Mouse (Mus musculus) layer of hippocampus, adult 11-12 months (tissue): Measurements from ENCODE around the gene Slc38a2.

Source experiments
- DNase-seq: peaks from one replicate; pipeline ENCODE4 v3.0.0; 2022; ENCODE audit warnings: low spot score

Gene Slc38a2

DNA sequence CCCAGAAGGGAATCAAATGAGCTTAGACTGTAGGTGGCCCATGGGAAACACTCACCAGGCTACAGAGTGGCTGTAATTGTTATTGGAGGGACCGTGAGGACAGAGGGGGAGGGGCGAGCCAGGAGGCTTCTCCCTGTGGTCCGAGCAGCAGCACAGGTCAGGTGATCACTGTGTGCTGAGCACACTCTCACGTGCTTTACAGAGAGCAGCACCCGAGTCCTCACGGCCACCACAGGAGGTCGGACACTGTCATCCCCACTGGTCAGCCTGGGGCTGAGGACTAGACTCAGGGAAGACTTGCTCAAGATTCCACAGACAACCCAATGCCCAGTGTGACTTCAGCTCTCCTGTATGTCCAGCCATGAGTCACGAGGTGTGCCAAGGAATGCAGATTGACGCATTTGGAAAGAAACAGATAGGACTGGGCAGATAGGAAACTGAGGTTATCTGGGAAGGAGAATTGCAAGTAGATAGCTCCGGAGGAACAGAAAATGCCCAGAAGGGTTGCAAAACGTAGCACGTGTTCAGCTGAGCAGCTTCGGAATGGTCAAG is 38.9 kb downstream of the Slc38a2 start:
- no peak for DNase-seq

GRCm38 (mm10) chr15:96658275-96658602 is 41.3 kb downstream of the Slc38a2 start:
- no peak for DNase-seq

DNA sequence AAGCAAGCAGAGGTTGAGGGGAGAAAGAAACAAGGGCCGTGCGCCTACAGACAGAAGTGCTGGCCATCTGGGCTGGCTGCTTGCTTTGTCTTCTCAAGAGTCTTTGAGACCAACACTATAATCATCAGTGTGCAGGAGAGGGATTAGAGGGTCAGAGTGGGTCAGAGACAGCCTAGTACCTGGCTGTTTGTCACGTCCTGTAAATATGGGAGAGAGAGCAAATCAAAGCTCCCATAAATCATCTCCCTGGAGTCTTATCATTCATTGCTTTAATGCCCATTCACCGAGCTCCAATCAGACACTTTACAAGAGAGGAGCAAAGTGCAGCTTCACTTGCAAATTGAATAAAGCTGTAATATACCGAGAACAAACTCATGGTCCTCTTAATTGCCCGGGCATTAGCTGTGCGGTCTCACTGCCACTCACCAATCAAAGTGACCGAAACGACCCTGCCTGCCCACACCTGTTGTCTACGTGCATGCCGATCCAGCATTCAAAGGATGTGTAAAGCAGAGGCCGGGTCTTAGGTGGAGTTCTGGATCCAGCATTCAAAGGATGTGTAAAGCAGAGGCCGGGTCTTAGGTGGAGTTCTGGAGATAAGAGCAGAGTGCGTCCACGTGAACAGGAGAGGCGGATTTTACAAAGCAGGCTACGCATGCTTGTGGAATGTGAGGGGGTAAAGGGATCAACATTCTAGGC is 41.8 kb downstream of the Slc38a2 start:
- no peak for DNase-seq

GRCm38 (mm10) chr15:96655514-96655913 is 44.0 kb downstream of the Slc38a2 start:
- DNase-seq: no peak

- DNase-seq: no peak
Observed at GRCm38 (mm10) chr15:96654714-96655113, 44.8 kb downstream of the Slc38a2 start.

DNA sequence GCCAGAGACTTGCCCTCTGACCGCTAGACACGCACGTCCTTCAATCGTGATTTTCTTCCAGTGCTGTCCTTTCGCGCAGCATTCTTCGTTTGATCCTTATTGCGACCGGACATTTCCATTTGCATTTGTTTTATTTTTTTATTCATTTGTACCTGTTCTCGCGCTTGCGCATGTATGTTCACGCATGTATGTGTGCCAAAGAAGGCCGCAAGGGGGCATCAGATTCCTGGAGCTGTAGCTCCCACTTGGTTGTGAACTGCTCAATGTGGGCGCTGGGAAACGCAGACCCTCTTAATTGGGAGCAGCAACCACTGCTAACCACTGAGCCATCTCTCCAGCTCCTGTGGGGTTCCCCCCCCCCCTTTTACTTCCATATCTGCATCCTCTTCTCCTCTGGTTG is 46.5 kb downstream of the Slc38a2 start:
- no peak for DNase-seq

DNA sequence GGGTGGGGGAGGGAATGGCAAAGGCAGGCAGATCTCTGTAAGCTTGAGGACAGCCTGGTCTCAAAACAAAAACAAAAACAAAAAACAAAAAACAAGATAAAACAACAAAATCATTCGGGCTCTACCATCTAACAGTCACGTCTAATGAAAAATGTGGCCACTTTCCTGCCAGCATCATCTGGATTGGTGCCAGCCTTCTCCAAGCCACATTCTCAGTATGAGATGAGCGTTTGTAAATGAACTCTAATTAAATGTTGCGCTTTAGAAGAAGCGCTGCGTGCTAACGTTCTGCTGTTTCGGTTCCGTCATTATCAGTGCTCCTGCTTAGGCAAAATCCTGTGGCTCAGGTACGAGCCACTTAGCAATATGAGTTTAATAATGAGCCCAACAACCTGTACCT is 47.0 kb downstream of the Slc38a2 start:
- DNase-seq: no peak

DNA sequence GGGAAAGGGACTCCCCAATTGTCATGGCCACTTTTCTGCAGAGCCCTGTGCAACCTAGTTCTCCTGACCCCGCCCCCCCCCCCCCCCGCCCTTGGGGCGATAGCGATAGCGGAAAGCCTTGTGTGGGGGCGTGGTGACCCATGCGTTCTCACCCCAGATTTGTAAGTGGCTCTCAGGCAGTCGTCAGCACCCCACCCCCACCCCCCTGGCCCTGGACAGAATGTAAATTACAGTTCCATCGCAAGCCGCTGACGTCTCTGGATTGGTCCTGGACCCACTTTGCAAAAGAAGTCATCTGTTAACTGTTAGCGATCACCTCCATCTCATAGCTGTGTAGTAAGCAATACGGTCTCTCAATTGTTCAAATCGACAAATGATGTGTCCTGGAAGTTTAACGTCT is 52.2 kb downstream of the Slc38a2 start:
- no peak for DNase-seq

DNA sequence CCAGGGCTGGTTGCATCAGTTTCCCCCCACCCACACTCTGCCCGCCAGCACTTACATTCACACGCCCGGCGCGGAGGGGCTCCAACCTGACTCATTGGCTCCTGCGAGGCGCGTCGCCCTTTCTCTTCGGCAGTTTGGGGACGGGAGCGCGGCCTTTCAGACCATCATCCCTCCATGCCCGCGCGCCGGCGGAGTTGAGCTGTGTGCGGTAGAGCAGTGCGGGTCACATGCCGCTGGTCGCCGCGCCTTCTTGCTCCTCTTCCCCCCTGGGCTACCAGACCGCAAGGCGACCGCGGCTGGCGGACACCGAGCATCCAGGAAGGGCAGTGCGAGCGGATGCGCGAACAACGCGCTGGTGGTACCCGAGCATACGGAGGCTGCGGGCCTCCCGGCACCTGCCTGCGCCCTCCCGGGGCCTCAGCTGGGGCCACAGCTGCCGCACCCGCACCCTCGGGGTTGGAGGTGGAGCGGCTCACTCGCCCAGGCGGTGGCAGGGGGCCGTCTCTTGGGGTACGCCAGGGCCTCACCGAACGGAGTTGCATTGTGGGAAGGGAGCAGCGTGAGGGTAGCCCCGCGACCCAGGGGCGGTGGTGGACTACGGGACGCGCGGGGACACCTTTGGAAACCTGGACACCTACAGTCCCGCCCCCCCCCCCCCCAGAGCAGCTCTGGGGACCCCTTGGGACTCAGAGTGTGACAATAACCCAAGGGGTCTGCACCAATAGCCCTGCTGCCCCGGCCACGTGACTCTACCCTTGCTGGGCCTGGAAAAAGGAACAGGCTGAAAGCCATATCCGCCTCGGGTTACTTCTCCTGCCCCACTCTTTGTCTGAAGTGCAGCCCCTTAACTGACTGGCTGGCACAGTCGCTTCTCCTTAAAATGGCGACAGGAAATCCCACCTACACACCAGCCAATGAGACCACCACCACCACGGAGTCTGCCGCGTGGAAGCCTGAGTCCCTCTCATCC is 56.8 kb downstream of the Slc38a2 start, which contains the start of gene Slc38a1:
TSS of gene Slc38a1 (minus strand) at position 478 of the 970 bp plus-strand sequence.
- peak; percentile 48 for DNase-seq

GRCm38 (mm10) chr15:96641821-96642435 is 57.6 kb downstream of the Slc38a2 start:
- DNase-seq: peak; percentile 21

DNA sequence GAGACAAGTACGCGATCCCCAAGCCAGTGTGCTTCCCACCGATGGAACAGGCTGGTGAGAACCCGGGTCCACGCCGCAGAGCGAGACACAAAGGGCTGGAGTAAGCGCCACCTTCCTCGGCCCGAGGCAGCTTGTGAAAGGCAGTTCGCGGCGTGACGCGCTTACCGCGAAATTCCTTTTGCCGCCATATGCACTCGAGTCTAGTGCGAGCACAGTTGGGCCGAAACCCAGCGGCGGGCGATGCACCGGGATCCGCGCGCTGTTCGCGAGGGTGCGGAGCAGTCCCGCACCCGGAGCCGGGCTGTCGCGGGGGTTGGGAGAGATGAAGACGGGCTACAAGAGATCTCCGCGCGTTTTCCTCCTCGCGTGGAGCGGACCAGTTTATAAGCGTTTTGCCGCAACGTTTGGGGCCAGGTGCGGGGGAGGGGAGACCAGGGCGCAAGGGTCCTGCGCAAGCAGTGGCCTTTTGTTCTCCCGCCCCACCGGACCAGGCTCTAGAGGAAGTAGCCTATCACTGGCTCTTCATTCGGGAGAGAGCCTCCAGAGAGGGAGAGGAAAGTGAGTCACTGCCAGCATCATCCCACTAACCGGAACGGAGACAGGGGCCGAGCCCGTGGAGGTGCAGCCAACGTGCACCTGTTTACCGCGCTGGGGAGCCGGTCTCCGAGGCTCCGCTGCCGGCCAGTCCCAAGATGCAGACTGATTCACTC is 58.3 kb downstream of the Slc38a2 start:
- peak; percentile 67 for DNase-seq

GRCm38 (mm10) chr15:96640291-96640985 is 59.1 kb downstream of the Slc38a2 start:
- no peak for DNase-seq

DNA sequence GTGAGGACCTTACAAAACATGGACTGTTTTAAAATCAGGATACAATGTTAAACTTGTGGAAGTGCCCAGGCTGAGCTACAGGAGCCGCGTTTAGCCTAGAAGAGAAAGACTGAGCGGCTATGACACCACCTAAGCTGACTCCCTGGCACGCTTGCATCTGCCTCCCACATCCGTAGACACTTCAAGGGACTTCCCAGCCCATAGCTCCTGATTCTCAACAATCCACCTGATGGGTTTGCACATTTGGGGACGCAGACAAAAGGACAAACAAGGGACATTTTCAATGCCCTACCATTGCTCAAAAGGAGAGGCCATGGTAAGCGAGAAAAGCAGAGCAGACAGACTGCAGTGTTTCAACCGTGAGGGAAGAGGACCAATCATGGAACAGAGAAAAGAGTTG is 59.9 kb downstream of the Slc38a2 start:
- DNase-seq: no peak

GRCm38 (mm10) chr15:96638656-96639055 is 60.9 kb downstream of the Slc38a2 start:
- no peak for DNase-seq

DNA sequence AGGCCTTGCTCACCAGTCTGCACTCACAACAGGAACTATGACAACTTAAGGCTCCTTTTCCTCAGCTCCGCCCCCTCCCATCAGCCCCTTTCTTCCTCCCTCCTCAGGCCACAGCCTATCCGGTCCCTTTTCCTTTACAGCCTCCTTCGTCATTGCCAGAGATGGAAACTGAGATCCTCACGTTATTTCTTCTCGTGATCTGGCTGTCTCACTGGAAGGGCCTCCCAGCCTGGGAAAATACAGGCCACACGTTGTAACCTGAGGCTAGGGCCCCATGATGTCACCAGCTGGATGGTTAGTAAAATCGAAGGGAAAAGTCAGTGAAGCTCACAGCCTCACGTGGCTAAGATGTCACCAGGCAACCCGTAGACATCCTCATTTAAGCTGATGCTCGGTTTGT is 61.4 kb downstream of the Slc38a2 start:
- no peak for DNase-seq
